Mouse (Mus musculus): ENCODE measurements around the gene Brinp2. TPM values are rescaled to one million over a fixed set of nuclear protein-coding genes. Genes with fewer than 3 reads are reported as not detected.

Gene Brinp2
- polyA plus RNA-seq, 1 experiment from 2014 or later, result 0.96 TPM

GRCm38 (mm10) chr1:158283869-158284268 is 72.3 kb downstream of the Brinp2 start:
- WGBS, result 80% methylated on average over 7 of the region's 7 CpGs
- Histone ChIP-seq H3K27me3 (no peaks in the 10 kb centered on the region), H3K4me1 (peaks cover 14% of the 10 kb centered on the region; the same call in 1 of the 2 replicates), H3K4me3 (no peak overlapping the region), H3K9me3 (no peaks in the 10 kb centered on the region), H3K4me2 (no peak overlapping the region), H3K9ac (no peak overlapping the region), H3K36me3 (no peaks in the 10 kb centered on the region), H3K27ac (no peak overlapping the region)
- ATAC-seq (ENCODE audit: insufficient number of reproducible peaks, insufficient read depth, low FRiP score, low TSS enrichment, low read depth), result no peak

DNA sequence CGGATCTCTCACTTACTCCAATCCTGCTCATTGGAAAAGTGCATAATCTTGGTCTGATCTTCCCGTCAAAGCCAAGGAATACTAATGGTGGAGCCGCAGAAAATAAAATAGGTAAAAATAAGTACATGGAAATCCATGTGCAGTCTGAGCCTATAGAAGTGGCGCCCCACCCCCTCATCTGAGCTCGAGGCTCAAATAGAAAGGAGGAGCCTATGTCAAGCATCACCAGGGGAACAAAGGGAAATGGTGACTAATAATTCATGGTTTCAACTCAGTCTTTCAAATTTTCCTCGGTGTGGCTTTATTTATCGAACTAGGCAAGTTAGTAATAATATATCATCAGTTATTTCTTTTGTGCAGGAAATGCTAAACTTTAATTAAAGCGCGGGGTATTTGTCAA is 84.1 kb downstream of the Brinp2 start:
- WGBS, result 84% methylated on average over 9 of the region's 9 CpGs
- ATAC-seq (ENCODE audit: insufficient number of reproducible peaks, insufficient read depth, low FRiP score, low TSS enrichment, low read depth), result no peak

DNA sequence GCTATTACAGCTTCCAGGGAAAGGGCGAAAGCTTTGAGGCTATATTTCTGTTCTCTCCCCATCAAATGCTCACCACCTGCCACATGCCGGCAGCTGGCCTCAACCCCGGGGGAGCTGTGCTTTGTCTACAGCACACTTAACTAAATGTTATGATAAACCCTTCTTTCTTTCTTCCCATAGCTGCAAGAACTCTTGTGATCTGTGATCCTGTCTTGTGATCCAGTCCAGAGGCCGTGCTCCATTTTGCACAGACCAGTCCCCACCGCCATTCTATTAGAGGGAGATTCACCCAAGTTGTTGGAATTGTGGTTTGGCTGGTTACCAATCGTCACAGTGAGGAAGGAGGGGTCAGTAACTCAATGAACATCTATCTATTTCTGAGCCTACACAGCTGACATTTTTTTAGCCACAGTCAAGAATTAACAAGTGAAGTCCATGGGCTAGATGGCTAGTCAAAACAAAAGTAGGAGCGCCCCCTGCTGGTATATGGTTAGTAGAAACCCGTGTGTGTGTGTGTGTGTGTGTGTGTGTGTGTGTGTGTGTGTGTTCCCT is 89.0 kb downstream of the Brinp2 start:
- no peak for ATAC-seq (ENCODE audit: insufficient number of reproducible peaks, insufficient read depth, low FRiP score, low TSS enrichment, low read depth)
- Histone ChIP-seq H3K9ac (no peak overlapping the region), H3K9me3 (no peaks in the 10 kb centered on the region), H3K27ac (no peak overlapping the region), H3K36me3 (no peaks in the 10 kb centered on the region), H3K4me3 (no peak overlapping the region), H3K4me2 (no peak overlapping the region), H3K4me1 (peaks cover 13% of the 10 kb centered on the region), H3K27me3 (no peaks in the 10 kb centered on the region)
- 31% methylated on average over 8 of the region's 8 CpGs for WGBS

More for the DNA sequence above, 84.1 kb downstream of the Brinp2 start:
- H3K4me1 ChIP-seq, result peaks cover 2% of the 10 kb centered on the region
- no peak overlapping the region for H3K27ac ChIP-seq
- H3K9me3 ChIP-seq, result no peaks in the 10 kb centered on the region
- H3K9ac ChIP-seq, result no peak overlapping the region
- no peaks in the 10 kb centered on the region for H3K27me3 ChIP-seq
- H3K36me3 ChIP-seq, result no peaks in the 10 kb centered on the region
- no peak overlapping the region for H3K4me2 ChIP-seq
- H3K4me3 ChIP-seq, result no peak overlapping the region

- 45% methylated on average over 3 of the region's 3 CpGs for WGBS
- no peak for ATAC-seq (ENCODE audit: insufficient number of reproducible peaks, insufficient read depth, low FRiP score, low TSS enrichment, low read depth)
- no peak overlapping the region for H3K27ac ChIP-seq
These were observed 89.7 kb downstream of the Brinp2 start for GRCm38 (mm10) chr1:158266293-158267019.

DNA sequence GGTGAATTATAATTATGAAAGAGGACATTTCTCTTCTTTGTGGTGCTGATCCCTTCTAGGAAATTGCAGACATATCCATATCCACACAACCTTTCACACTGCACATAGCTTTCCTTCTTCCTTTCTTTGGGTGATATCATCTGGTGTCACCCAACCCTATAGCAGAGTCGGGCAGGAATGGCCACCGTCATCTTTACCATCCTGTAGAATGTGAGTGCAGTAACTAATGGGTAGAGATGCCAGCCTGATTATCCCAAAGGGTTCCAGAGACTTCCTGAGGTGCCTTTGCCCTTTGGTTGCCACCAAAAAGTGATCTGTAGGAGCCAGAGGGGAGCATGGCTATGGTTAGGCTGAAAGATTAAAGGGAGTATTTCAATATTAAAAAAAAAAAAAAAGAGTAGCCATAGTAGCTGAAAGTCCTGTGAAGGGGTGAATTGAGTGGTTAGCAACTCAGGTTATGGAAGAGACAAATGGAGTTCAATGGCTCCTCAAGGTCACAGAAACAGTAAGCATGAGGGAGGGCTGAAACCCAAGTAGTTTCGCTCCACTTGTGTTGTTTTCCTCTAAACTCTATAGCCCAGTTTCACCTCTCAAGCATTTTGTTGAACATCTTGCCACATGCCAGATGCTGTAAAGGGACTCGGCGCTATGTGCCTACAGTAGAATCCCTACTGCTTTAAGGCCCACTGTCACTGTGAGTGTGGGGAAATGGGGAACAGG is 96.5 kb downstream of the Brinp2 start:
- no peak overlapping the region for H3K27ac ChIP-seq
- no peak overlapping the region for H3K9ac ChIP-seq
- ATAC-seq (ENCODE audit: insufficient number of reproducible peaks, insufficient read depth, low FRiP score, low TSS enrichment, low read depth), result no peak
- no peaks in the 10 kb centered on the region for H3K9me3 ChIP-seq
- H3K4me1 ChIP-seq, result no peaks in the 10 kb centered on the region
- no peak overlapping the region for H3K4me2 ChIP-seq
- 92% methylated on average over 5 of the region's 5 CpGs for WGBS
- no peaks in the 10 kb centered on the region for H3K27me3 ChIP-seq
- H3K36me3 ChIP-seq, result no peaks in the 10 kb centered on the region
- H3K4me3 ChIP-seq, result no peak overlapping the region

More at GRCm38 (mm10) chr1:158266293-158267019, 89.7 kb downstream of the Brinp2 start:
- Histone ChIP-seq H3K9ac (no peak overlapping the region), H3K27me3 (no peaks in the 10 kb centered on the region), H3K4me3 (no peak overlapping the region), H3K9me3 (no peaks in the 10 kb centered on the region), H3K36me3 (no peaks in the 10 kb centered on the region), H3K4me1 (peaks cover 13% of the 10 kb centered on the region), H3K4me2 (no peak overlapping the region)

DNA sequence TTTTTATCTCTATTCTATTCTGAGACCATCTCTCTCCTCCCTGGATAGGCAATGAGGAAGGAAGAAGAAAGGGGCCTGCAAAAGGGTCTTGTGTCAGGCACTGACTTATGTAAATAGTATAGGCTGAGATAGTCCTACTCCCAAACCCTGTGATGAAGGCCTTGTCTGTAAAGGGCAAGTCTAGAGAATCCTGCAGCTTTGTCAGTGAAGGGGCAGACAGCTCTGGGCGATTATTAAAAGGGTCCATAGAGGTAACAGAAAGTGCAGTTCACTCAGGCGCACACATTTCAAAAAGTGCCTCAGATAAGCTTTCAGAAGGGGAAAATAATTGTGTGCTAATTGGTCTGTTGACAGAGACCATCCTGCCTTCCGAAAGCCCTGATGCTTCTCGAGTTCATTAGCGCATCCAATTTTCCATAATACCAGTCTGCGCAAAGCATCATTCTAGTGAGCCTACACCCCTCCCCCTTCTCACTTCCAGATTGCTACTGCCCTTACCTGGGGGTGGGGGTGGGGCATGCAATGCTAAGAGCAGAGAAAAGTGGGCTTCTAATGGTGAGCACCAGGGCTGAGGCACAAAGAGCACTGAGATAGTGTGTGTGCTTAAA is 97.3 kb downstream of the Brinp2 start:
- H3K4me2 ChIP-seq, result no peak overlapping the region
- no peaks in the 10 kb centered on the region for H3K4me1 ChIP-seq
- no peaks in the 10 kb centered on the region for H3K27me3 ChIP-seq
- H3K9me3 ChIP-seq, result no peaks in the 10 kb centered on the region
- H3K36me3 ChIP-seq, result no peaks in the 10 kb centered on the region
- WGBS, result 72% methylated on average over 6 of the region's 6 CpGs
- no peak overlapping the region for H3K9ac ChIP-seq
- no peak overlapping the region for H3K4me3 ChIP-seq
- no peak overlapping the region for H3K27ac ChIP-seq
- ATAC-seq (ENCODE audit: insufficient number of reproducible peaks, insufficient read depth, low FRiP score, low TSS enrichment, low read depth), result no peak

DNA sequence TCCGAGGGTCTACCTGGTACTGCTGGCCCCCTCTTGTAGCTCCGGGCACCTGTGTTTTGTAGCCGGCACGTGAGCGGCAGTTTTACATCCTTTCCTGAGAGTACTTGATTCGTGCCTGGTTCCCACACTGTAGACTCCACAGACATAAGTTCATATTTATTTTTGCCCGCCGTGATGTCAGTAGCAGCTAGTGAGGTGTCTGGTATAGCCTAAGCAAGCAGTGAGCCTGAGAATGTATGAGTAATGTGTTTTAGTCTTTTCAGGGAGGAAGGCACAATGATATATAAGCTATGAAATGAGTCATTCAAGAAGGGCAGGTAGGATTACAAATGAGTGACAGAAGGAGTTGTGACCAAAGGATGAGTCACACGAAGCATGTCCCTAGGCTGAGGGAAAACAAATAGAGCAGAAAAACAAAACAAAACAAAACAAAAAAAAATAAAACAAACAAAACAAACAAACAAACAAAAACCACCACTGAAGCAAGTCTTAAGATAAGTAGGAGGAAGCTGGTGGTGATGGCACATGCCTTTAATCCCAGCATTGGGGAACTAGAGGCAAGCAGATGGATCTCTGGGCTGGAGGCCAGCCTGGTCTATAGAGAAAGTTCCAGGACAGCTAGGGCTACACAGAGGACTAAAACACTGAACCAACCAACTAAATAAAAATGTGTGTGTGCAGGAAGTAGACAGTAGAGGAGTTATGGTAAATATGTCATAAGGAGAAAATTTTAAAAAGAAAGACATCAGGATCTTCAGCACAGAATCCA is 100.0 kb downstream of the Brinp2 start:
- Histone ChIP-seq H3K9ac (no peak overlapping the region), H3K27me3 (no peaks in the 10 kb centered on the region), H3K4me3 (no peak overlapping the region), H3K4me1 (no peaks in the 10 kb centered on the region), H3K4me2 (no peak overlapping the region), H3K9me3 (no peaks in the 10 kb centered on the region), H3K27ac (no peak overlapping the region), H3K36me3 (no peaks in the 10 kb centered on the region)
- 89% methylated on average over 9 of the region's 9 CpGs for WGBS
- no peak for ATAC-seq (ENCODE audit: insufficient number of reproducible peaks, insufficient read depth, low FRiP score, low TSS enrichment, low read depth)

- ATAC-seq (ENCODE audit: insufficient number of reproducible peaks, insufficient read depth, low FRiP score, low TSS enrichment, low read depth), result no peak
- Histone ChIP-seq H3K36me3 (no peaks in the 10 kb centered on the region), H3K27me3 (no peaks in the 10 kb centered on the region), H3K4me1 (no peaks in the 10 kb centered on the region), H3K27ac (no peak overlapping the region), H3K4me2 (no peak overlapping the region), H3K9ac (no peak overlapping the region), H3K9me3 (no peaks in the 10 kb centered on the region), H3K4me3 (no peak overlapping the region)
- WGBS, result 83% methylated on average over 8 of the region's 8 CpGs
These were observed 103.4 kb downstream of the Brinp2 start for GRCm38 (mm10) chr1:158252682-158253222.

GRCm38 (mm10) chr1:158248266-158248665 is 107.9 kb downstream of the Brinp2 start:
- Histone ChIP-seq H3K9me3 (no peaks in the 10 kb centered on the region), H3K4me1 (no peaks in the 10 kb centered on the region), H3K36me3 (no peaks in the 10 kb centered on the region), H3K4me3 (no peak overlapping the region), H3K27ac (no peak overlapping the region), H3K4me2 (no peak overlapping the region), H3K9ac (no peak overlapping the region), H3K27me3 (no peaks in the 10 kb centered on the region)
- 92% methylated on average over 3 of the region's 3 CpGs for WGBS
- no peak for ATAC-seq (ENCODE audit: insufficient number of reproducible peaks, insufficient read depth, low FRiP score, low TSS enrichment, low read depth)

DNA sequence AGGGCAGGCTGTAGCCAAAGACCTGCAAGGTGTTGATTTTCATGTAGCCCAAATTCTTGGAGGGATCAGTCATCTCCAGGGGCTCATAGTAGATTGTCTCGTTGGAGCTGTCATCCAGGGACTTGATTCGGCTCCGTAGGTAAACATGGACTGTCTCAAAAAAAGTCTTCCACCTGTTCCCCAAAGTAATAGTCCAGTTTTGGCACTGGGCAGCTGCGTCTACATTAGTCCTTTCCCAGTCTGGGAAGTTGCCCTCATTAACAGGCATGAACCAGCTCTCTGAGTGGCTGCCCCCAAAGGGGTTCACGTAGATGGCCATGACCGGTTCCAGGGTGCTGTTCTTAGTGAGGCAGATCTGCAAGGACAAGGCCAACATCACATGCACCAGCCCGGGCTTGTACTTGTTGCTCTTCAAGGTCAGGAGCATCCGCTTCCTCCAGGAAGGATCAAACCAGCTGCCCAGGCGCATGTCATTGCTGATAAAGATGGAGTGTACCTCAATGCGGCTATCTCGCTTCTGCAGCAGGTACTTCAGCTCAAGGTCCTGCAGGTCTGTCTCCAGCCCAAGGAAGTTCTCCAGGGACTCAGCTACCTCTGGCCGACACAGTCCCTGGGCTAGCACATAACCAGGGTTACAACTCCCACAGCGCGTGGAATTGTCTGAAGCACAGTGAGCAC is 109.5 kb downstream of the Brinp2 start:
- no peaks in the 10 kb centered on the region for H3K27me3 ChIP-seq
- no peaks in the 10 kb centered on the region for H3K36me3 ChIP-seq
- no peaks in the 10 kb centered on the region for H3K9me3 ChIP-seq
- H3K4me1 ChIP-seq, result no peaks in the 10 kb centered on the region
- no peak overlapping the region for H3K4me3 ChIP-seq
- H3K27ac ChIP-seq, result no peak overlapping the region
- H3K4me2 ChIP-seq, result no peak overlapping the region
- no peak overlapping the region for H3K9ac ChIP-seq
- WGBS, result 93% methylated on average over 14 of the region's 14 CpGs
- ATAC-seq (ENCODE audit: insufficient number of reproducible peaks, insufficient read depth, low FRiP score, low TSS enrichment, low read depth), result no peak
